Mouse (Mus musculus): ENCODE measurements around the gene Lad1. TPM values are rescaled to one million over a fixed set of nuclear protein-coding genes. Genes with fewer than 3 reads are reported as not detected.

The Lad1 gene
- polyA plus RNA-seq, 1 experiment = not detected

GRCm38 (mm10) chr1:135847611-135848351 is 29.4 kb downstream of the Lad1 start:
- no peak for TF ChIP-seq CTCF (IDR thresholded peaks at IDR 0.05; ENCODE audit: insufficient read depth, low read depth, low read length)
- TF ChIP-seq POLR2A (IDR thresholded peaks at IDR 0.05; ENCODE audit: insufficient read depth, low read depth, low read length) = no peak
- Histone ChIP-seq H3K27ac (ENCODE audit: insufficient read depth, low read depth, low read length) (no peak overlapping the region), H3K4me3 (ENCODE audit: insufficient read depth, low read depth, low read length) (no peak overlapping the region), H3K4me1 (ENCODE audit: control insufficient read depth, insufficient read depth, low read length) (peaks cover 16% of the 10 kb centered on the region)
- WGBS = 78% methylated on average over 17 of the region's 17 CpGs

- no peak overlapping the region for H3K27ac ChIP-seq (ENCODE audit: insufficient read depth, low read depth, low read length)
- 80% methylated on average over 12 of the region's 12 CpGs for WGBS
These were observed 32.5 kb downstream of the Lad1 start for GRCm38 (mm10) chr1:135850722-135851512.

DNA sequence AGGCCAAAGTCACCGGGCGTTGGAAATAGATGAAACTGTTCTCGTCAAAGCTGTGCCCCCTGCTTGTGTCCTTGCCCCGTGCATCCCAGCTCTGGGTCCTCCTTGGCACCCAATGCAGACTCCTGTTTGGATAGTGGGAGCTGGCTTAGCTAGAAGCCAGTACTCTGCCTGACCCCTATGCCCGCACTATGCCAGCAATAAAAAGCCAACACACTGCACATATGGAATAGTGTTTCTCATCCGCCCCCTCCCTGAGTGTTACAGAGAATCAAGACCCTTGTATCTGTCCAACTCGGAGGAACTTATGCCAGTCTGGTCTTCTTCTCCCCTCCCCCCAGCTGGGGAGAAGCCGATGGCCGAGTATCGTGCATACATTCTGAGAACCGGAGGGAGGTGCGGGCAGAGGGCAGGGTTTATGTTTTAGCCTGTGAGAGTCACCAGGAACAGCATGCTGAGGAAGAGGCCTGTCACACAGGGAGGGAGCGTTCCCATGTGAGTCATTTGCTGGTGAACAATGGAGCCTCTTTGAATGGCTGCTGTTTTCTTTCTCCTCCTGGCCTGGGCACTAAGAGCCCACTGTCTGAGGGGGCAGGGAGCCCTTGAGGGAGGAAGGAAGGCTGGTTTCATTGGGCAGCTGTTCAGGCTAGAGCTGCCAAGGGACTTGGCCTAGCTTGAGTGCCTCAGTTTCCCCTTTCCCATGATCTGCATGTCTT is 33.8 kb downstream of the Lad1 start:
- Histone ChIP-seq H3K4me1 (ENCODE audit: control insufficient read depth, insufficient read depth, low read length) (peaks cover 16% of the 10 kb centered on the region), H3K4me3 (ENCODE audit: insufficient read depth, low read depth, low read length) (no peak overlapping the region), H3K27ac (ENCODE audit: insufficient read depth, low read depth, low read length) (peak overlapping the region; percentile 29; the same call in 1 of the 2 replicates)
- TF ChIP-seq CTCF (IDR thresholded peaks at IDR 0.05; ENCODE audit: insufficient read depth, low read depth, low read length) (no peak), POLR2A (IDR thresholded peaks at IDR 0.05; ENCODE audit: insufficient read depth, low read depth, low read length) (no peak)
- WGBS = 48% methylated on average over 13 of the region's 13 CpGs

More at GRCm38 (mm10) chr1:135850722-135851512, 32.5 kb downstream of the Lad1 start:
- TF ChIP-seq POLR2A (IDR thresholded peaks at IDR 0.05; ENCODE audit: insufficient read depth, low read depth, low read length) = no peak
- 0 out of 2 replicates have a peak, but pooled peaks have one; percentile 22 for TF ChIP-seq CTCF (IDR thresholded peaks at IDR 0.05; ENCODE audit: insufficient read depth, low read depth, low read length)
- Histone ChIP-seq H3K4me1 (ENCODE audit: control insufficient read depth, insufficient read depth, low read length) (peaks cover 16% of the 10 kb centered on the region), H3K4me3 (ENCODE audit: insufficient read depth, low read depth, low read length) (no peak overlapping the region)

GRCm38 (mm10) chr1:135853200-135853599 is 34.8 kb downstream of the Lad1 start:
- Histone ChIP-seq H3K4me1 (ENCODE audit: control insufficient read depth, insufficient read depth, low read length) (peaks cover 16% of the 10 kb centered on the region), H3K27ac (ENCODE audit: insufficient read depth, low read depth, low read length) (no peak overlapping the region), H3K4me3 (ENCODE audit: insufficient read depth, low read depth, low read length) (no peak overlapping the region)
- TF ChIP-seq CTCF (IDR thresholded peaks at IDR 0.05; ENCODE audit: insufficient read depth, low read depth, low read length) (no peak), POLR2A (IDR thresholded peaks at IDR 0.05; ENCODE audit: insufficient read depth, low read depth, low read length) (no peak)
- 96% methylated on average over 4 of the region's 4 CpGs for WGBS

DNA sequence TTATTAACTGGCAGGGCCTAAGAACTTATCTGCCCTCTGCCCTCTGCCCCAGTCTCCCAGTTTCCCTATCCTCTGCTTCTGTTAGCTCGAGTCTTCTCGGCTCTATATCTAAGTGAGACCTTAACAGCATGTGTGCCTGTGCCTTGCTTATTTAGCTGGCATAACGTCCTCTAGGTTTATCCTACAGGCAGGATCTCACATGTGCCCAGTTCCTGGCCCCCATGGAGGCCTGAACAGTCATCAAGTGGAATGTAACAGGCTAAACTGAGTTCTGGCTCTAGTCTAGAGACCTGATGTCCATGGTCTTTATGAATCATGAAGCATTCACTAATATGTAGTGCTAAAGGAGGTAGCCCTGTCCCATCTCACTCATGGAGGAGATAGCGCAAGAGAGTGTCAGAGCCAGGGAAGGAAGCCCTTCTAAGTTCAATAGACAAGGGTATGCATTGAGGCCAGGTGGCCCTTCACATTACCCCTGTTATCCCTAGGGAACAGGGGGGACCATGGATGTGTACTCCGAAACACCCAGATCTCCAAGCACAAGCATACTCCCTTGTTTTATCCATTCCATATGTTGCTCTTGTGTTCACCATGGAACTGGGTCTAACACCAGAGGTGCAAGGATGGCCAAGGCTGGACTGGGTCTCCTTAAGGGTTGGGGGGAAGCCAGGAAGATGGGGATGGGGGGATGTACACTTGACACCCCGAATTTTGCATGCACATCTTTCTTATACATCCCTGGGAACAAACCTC is 36.4 kb downstream of the Lad1 start:
- TF ChIP-seq POLR2A (IDR thresholded peaks at IDR 0.05; ENCODE audit: insufficient read depth, low read depth, low read length) = no peak
- TF ChIP-seq CTCF (IDR thresholded peaks at IDR 0.05; ENCODE audit: insufficient read depth, low read depth, low read length) = no peak
- peaks cover 16% of the 10 kb centered on the region for H3K4me1 ChIP-seq (ENCODE audit: control insufficient read depth, insufficient read depth, low read length)
- H3K4me3 ChIP-seq (ENCODE audit: insufficient read depth, low read depth, low read length) = no peak overlapping the region
- H3K27ac ChIP-seq (ENCODE audit: insufficient read depth, low read depth, low read length) = no peak overlapping the region
- 91% methylated on average over 6 of the region's 6 CpGs for WGBS

DNA sequence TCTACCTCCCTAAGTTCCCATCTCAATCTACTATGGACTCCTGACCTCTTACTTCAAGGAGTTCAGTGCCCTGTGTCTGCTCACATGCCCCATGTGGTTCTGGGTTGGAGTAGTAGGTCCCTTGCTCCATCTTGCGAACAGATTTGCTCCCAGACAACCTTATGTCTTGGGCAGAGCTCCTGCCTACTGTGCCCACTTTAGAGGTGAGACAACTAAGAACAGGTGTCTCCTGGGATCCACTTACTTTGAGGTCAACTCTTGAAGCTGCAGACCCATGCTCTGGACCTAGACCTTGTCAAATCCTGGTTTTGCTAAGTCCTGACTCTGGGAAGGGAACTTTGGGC is 36.9 kb downstream of the Lad1 start:
- Histone ChIP-seq H3K4me1 (ENCODE audit: control insufficient read depth, insufficient read depth, low read length) (peaks cover 16% of the 10 kb centered on the region), H3K27ac (ENCODE audit: insufficient read depth, low read depth, low read length) (no peak overlapping the region), H3K4me3 (ENCODE audit: insufficient read depth, low read depth, low read length) (no peak overlapping the region)
- TF ChIP-seq CTCF (IDR thresholded peaks at IDR 0.05; ENCODE audit: insufficient read depth, low read depth, low read length) (no peak), POLR2A (IDR thresholded peaks at IDR 0.05; ENCODE audit: insufficient read depth, low read depth, low read length) (no peak)
- 98% methylated on average over 1 of the region's 1 CpGs for WGBS

DNA sequence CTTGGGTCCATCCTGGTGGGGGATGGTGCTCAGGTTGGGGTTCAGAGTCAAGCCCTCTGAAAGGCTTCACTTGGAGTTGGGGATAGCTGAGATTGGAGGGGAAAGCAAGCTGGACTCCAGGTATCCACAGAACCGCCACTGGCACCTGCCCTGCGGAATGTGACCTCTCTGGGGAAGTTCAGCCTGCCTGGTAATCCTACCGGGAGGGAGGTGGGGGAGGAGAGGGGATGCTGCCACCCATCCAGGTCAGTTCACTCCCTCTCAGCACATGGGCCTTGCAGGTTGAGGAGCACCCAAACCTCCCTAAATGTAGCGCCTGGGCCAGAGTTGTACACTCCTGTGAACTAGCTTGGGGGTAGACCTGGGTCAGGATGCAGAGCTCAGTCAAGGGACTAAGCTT is 37.7 kb downstream of the Lad1 start:
- WGBS = 84% methylated on average over 4 of the region's 4 CpGs
- Histone ChIP-seq H3K27ac (ENCODE audit: insufficient read depth, low read depth, low read length) (no peak overlapping the region), H3K4me1 (ENCODE audit: control insufficient read depth, insufficient read depth, low read length) (peaks cover 16% of the 10 kb centered on the region), H3K4me3 (ENCODE audit: insufficient read depth, low read depth, low read length) (no peak overlapping the region)
- TF ChIP-seq CTCF (IDR thresholded peaks at IDR 0.05; ENCODE audit: insufficient read depth, low read depth, low read length) (no peak), POLR2A (IDR thresholded peaks at IDR 0.05; ENCODE audit: insufficient read depth, low read depth, low read length) (no peak)

GRCm38 (mm10) chr1:135857137-135857775 is 38.9 kb downstream of the Lad1 start:
- WGBS = 75% methylated on average over 11 of the region's 11 CpGs
- H3K4me3 ChIP-seq (ENCODE audit: insufficient read depth, low read depth, low read length) = no peak overlapping the region

More at GRCm38 (mm10) chr1:135857137-135857775, 38.9 kb downstream of the Lad1 start:
- TF ChIP-seq CTCF (IDR thresholded peaks at IDR 0.05; ENCODE audit: insufficient read depth, low read depth, low read length) (no peak), POLR2A (IDR thresholded peaks at IDR 0.05; ENCODE audit: insufficient read depth, low read depth, low read length) (no peak)
- no peak overlapping the region for H3K27ac ChIP-seq (ENCODE audit: insufficient read depth, low read depth, low read length)
- H3K4me1 ChIP-seq (ENCODE audit: control insufficient read depth, insufficient read depth, low read length) = peaks cover 12% of the 10 kb centered on the region

Measured in olfactory bulb, adult 2 months (tissue).